Mouse (Mus musculus) C2C12 (cell line): ENCODE data around the gene Il1r1. TPM values are rescaled to one million over a fixed set of nuclear protein-coding genes. Genes with fewer than 3 reads are reported as not detected.
A peak's percentile ranks its signal among the peaks of the same experiment; 100 is the strongest.

Experiments used
- H3K27me3 ChIP-seq: one replicate; pipeline ENCODE4 v1.6.1; 2011; ENCODE audit not compliant: control insufficient read depth, insufficient read depth, insufficient read length
- H3K36me3 ChIP-seq: one replicate; pipeline ENCODE4 v1.6.1; 2011; ENCODE audit not compliant: control insufficient read depth, insufficient read depth
- H3K4me3 ChIP-seq: one replicate; pipeline ENCODE4 v1.5.1; 2011; ENCODE audit warnings: mild to moderate bottlenecking, control low read depth; ENCODE audit not compliant: poor library complexity, insufficient read depth, severe bottlenecking
- H3K79me2 ChIP-seq: one replicate; pipeline ENCODE4 v1.6.1; 2011; ENCODE audit not compliant: control insufficient read depth, insufficient read depth
- H3K79me3 ChIP-seq: one replicate; pipeline ENCODE4 v1.6.1; 2011; ENCODE audit warnings: low read depth, control low read depth
- H3ac ChIP-seq: one replicate; pipeline ENCODE3; 2011; ENCODE audit warnings: low read depth; ENCODE audit not compliant: control insufficient read depth, insufficient read length
- CEBPB ChIP-seq: IDR thresholded peaks from one replicate; pipeline ENCODE4 v1.6.1; 2011; ENCODE audit warnings: low read depth, mild to moderate bottlenecking, control low read depth, moderate library complexity
- CTCF ChIP-seq: IDR thresholded peaks from one replicate; pipeline ENCODE4 v1.5.1; 2011; ENCODE audit not compliant: control insufficient read depth, insufficient read depth, insufficient read length
- FOSL1 ChIP-seq: IDR thresholded peaks from one replicate; pipeline ENCODE4 v1.8.0; 2011; ENCODE audit warnings: mild to moderate bottlenecking, low read length; ENCODE audit not compliant: poor library complexity, insufficient read depth, severe bottlenecking
- MAX ChIP-seq: IDR thresholded peaks from one replicate; pipeline ENCODE4 v1.6.1; 2011; ENCODE audit warnings: mild to moderate bottlenecking, control low read depth
- MYOD1 ChIP-seq: IDR thresholded peaks from one replicate; pipeline ENCODE4 v1.6.1; 2011; ENCODE audit warnings: low read depth; ENCODE audit not compliant: control insufficient read depth, insufficient read length
- MYOG ChIP-seq: IDR thresholded peaks from one replicate; pipeline ENCODE4 v1.6.1; 2011; ENCODE audit not compliant: control insufficient read depth, insufficient read length; ENCODE audit errors: extremely low read depth
- USF1 ChIP-seq: IDR thresholded peaks from one replicate; pipeline ENCODE4 v1.6.1; 2011; ENCODE audit warnings: low read depth, mild to moderate bottlenecking, control low read depth, moderate library complexity
- polyA plus RNA-seq: library from polyadenylated mRNA; unstranded; fragments of >200 nt; fragmentation: generic; extraction: Trizol; gene quantifications from one replicate; pipeline ENCODE4 v1.2.1, GENCODE M21; 2012; ENCODE audit warnings: missing spikeins

Gene Il1r1
- polyA plus RNA-seq, 1 experiment: 16.8 TPM

DNA sequence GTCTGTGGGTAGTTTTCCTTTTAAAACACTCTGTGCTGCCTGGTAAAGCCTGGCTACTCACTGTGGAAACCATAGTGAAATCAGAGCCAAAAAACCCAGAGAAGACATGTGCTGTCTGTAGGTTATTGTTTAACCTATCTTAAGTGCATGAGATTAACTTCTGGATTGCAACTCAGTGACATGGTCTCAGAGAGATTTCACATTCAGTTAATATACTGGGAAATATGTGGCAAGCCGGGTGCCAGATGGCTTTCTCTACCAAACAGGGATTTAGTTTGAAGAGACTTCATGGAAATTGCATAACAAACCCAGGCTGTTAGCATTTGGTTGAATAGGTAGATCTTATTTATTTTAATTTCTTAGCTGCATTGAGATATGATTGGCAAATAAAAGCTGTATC is 17.8 kb downstream of the Il1r1 start:
- no peak for TF ChIP-seq MYOD1
- no peak for TF ChIP-seq FOSL1
- TF ChIP-seq MYOG: no peak
- TF ChIP-seq MAX: no peak
- no peak for TF ChIP-seq USF1
- TF ChIP-seq CEBPB: no peak
- TF ChIP-seq CTCF: no peak
- H3K4me3 ChIP-seq: no peak overlapping the region
- H3ac ChIP-seq: no peak overlapping the region
- H3K36me3 ChIP-seq: no peaks in the 10 kb centered on the region
- H3K27me3 ChIP-seq: no peaks in the 10 kb centered on the region
- no peaks in the 10 kb centered on the region for H3K79me2 ChIP-seq
- no peaks in the 10 kb centered on the region for H3K79me3 ChIP-seq

DNA sequence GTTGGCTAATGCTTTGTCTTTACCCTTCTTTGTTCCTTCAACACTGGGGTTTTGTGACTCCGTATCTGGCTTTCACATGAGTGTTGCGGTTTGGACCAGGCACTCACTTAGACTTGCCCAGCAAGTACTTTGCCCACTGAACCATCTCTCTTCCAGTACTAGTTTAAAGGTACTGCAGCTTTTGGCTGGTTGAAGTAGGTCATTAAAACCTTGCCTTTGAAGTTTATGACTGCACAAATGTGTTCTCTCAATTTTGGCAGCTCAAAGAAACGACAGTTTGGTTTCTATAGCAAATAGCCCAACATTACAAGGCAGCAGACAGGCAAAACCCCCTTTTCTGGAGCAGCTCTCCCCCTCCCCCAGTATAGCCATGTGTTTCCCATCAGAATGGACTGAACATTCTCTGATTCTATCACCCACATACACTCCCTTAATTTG is 18.7 kb downstream of the Il1r1 start:
- TF ChIP-seq CEBPB: no peak
- no peak for TF ChIP-seq USF1
- no peak for TF ChIP-seq MYOD1
- TF ChIP-seq FOSL1: no peak
- TF ChIP-seq MYOG: no peak
- no peak for TF ChIP-seq MAX
- no peak for TF ChIP-seq CTCF
- no peaks in the 10 kb centered on the region for H3K79me2 ChIP-seq

DNA sequence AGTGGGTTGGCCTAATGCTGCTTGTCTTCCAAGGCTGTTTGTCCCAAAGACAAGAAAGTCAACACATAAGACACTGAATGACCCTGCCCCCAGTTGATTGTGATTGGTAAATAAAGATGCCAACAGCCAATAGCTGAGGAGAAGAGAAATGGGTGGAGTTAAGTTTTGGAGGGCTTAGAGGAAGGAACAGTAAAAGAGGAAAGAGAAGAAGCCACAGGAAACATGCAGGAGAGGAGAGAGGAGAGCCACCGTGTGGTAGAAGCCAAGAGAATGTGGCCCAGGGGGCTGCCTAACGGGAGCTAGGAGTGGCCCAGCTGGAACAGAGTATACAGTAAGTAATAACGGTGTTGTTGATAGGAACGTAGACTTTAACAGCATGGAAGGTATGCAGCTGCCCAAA is 25.5 kb downstream of the Il1r1 start:
- no peaks in the 10 kb centered on the region for H3K79me3 ChIP-seq
- H3K27me3 ChIP-seq: no peaks in the 10 kb centered on the region

More for the DNA sequence above, 18.7 kb downstream of the Il1r1 start:
- Histone ChIP-seq H3K4me3 (no peak overlapping the region), H3K79me3 (no peaks in the 10 kb centered on the region), H3ac (no peak overlapping the region), H3K36me3 (no peaks in the 10 kb centered on the region), H3K27me3 (no peaks in the 10 kb centered on the region)

DNA sequence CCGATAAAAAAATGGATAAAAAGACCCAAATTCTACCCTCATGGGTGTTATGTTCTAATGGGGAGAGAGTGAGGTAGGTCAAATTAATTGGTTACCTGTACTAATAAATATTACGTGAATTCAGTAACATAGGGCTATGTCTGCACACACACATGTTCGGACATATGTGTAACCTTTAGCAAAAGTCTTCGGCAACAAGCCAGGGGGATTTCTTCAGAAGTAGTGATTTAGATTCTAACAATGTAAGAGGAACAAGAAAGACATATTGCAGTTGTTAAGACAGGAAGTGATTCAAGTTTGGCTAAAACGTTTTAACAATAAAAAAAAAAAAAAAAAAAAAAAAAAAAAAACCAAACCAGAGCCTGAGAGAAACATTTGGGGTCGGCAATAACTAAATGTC is 27.6 kb downstream of the Il1r1 start:
- H3K4me3 ChIP-seq: no peak overlapping the region
- H3K79me3 ChIP-seq: no peaks in the 10 kb centered on the region
- no peak for TF ChIP-seq USF1
- no peak for TF ChIP-seq MYOD1
- TF ChIP-seq CTCF: no peak
- TF ChIP-seq MYOG: no peak
- no peak for TF ChIP-seq CEBPB
- TF ChIP-seq FOSL1: no peak
- TF ChIP-seq MAX: no peak
- H3K27me3 ChIP-seq: no peaks in the 10 kb centered on the region
- no peaks in the 10 kb centered on the region for H3K79me2 ChIP-seq
- H3K36me3 ChIP-seq: no peaks in the 10 kb centered on the region
- no peak overlapping the region for H3ac ChIP-seq

More for the DNA sequence above, 25.5 kb downstream of the Il1r1 start:
- no peak overlapping the region for H3ac ChIP-seq
- TF ChIP-seq CTCF (no peak), USF1 (no peak), MAX (no peak), MYOD1 (no peak), CEBPB (no peak), MYOG (no peak)
- no peaks in the 10 kb centered on the region for H3K79me2 ChIP-seq
- H3K4me3 ChIP-seq: no peak overlapping the region
- no peaks in the 10 kb centered on the region for H3K36me3 ChIP-seq

DNA sequence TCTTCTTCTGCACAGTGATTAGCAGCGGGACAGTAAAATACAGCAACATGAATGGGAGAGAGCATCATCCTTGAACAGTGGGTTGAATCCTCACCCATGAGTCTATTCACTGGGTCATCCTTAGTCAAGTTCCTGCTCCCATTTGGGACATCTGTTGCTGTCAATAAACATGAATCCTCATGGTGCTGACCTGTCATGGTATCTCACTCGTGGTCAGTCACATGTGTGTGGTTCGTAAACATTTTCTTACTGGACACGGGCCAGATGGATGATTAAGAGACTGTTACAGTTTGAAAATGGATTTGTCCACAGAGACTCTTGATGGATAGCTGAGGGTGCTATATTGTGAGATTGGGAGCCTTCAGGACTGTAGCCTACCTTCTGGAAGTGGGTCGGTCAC is 29.1 kb downstream of the Il1r1 start:
- Histone ChIP-seq H3K36me3 (no peaks in the 10 kb centered on the region), H3K79me2 (no peaks in the 10 kb centered on the region), H3ac (no peak overlapping the region), H3K4me3 (no peak overlapping the region), H3K27me3 (no peaks in the 10 kb centered on the region), H3K79me3 (no peaks in the 10 kb centered on the region)
- peak; percentile 72 for TF ChIP-seq MAX
- TF ChIP-seq MYOG: no peak
- peak; percentile 99 for TF ChIP-seq MYOD1
- no peak for TF ChIP-seq FOSL1
- TF ChIP-seq CTCF: no peak
- no peak for TF ChIP-seq CEBPB
- TF ChIP-seq USF1: peak; percentile 85

DNA sequence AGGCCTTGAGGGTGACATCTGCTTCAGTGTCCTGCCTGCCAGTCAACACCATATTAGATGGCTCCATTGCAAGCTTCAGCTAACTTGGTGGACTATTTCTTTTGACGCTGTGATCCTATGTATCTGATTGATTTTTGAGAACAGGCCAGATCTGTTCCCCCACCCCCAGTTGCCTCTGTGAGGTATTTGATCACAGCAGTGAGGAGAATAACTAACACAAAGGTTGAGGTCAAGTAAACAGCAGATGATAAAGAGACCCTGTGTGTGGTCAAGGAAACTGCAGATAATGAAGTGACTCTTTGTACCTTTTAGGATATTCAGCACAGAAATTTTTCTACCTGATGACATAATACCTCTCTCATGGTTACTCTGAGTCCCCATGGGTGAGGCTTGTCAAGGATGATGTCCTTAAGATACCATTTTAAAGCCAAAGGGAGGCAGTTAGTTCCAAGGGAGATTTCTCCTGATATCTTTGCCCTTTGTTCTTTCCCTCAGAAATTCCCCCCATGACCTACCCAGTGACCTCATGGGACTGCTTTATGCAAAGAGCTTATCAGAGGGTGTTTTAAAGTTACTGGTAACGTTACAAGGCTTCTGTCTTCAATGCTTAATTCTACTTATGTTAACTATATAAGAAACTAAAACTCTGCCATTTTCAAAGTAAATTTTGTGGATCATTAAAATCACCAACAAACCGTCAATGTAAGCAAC is 29.6 kb downstream of the Il1r1 start:
- no peak overlapping the region for H3K4me3 ChIP-seq
- TF ChIP-seq MAX: no peak
- no peak for TF ChIP-seq CEBPB
- no peak for TF ChIP-seq FOSL1
- TF ChIP-seq MYOD1: no peak
- TF ChIP-seq CTCF: no peak
- no peak for TF ChIP-seq USF1
- TF ChIP-seq MYOG: no peak
- H3K79me2 ChIP-seq: no peaks in the 10 kb centered on the region
- H3ac ChIP-seq: no peak overlapping the region
- H3K27me3 ChIP-seq: no peaks in the 10 kb centered on the region
- H3K36me3 ChIP-seq: no peaks in the 10 kb centered on the region
- no peaks in the 10 kb centered on the region for H3K79me3 ChIP-seq
